Mouse (Mus musculus): Measurements from ENCODE around the gene Eef1akmt2. TPM values are rescaled to one million over a fixed set of nuclear protein-coding genes. Genes with fewer than 3 reads are reported as not detected.

The Eef1akmt2 gene
- polyA plus RNA-seq, 1 experiment, result 38.1 TPM

GRCm38 (mm10) chr7:132784101-132784500 is 68.4 kb downstream of the Eef1akmt2 start:
- Histone ChIP-seq H3K4me1 (ENCODE audit: control insufficient read depth, insufficient read depth, low read length) (0 out of 2 replicates have a peak, but pooled peaks cover 6% of the 10 kb centered on the region), H3K27ac (ENCODE audit: insufficient read depth, low read length) (no peak overlapping the region), H3K4me3 (ENCODE audit: insufficient read depth, low read length) (no peak overlapping the region)
- no peak for TF ChIP-seq CTCF (IDR thresholded peaks at IDR 0.05; ENCODE audit: borderline replicate concordance, insufficient read depth, low read length)
- no peak for TF ChIP-seq POLR2A (IDR thresholded peaks at IDR 0.05; ENCODE audit: low read depth, low read length)

GRCm38 (mm10) chr7:132781850-132782249 is 70.6 kb downstream of the Eef1akmt2 start:
- TF ChIP-seq CTCF (IDR thresholded peaks at IDR 0.05; ENCODE audit: borderline replicate concordance, insufficient read depth, low read length) (no peak), POLR2A (IDR thresholded peaks at IDR 0.05; ENCODE audit: low read depth, low read length) (no peak)
- Histone ChIP-seq H3K27ac (ENCODE audit: insufficient read depth, low read length) (no peak overlapping the region; the same call in 1 of the 2 replicates), H3K4me1 (ENCODE audit: control insufficient read depth, insufficient read depth, low read length) (0 out of 2 replicates have a peak, but pooled peaks cover 6% of the 10 kb centered on the region), H3K4me3 (ENCODE audit: insufficient read depth, low read length) (no peak overlapping the region)

GRCm38 (mm10) chr7:132781130-132781814 is 71.2 kb downstream of the Eef1akmt2 start:
- no peak overlapping the region for H3K4me3 ChIP-seq (ENCODE audit: insufficient read depth, low read length)
- H3K27ac ChIP-seq (ENCODE audit: insufficient read depth, low read length), result no peak overlapping the region
- TF ChIP-seq CTCF (IDR thresholded peaks at IDR 0.05; ENCODE audit: borderline replicate concordance, insufficient read depth, low read length), result no peak
- no peak for TF ChIP-seq POLR2A (IDR thresholded peaks at IDR 0.05; ENCODE audit: low read depth, low read length)
- H3K4me1 ChIP-seq (ENCODE audit: control insufficient read depth, insufficient read depth, low read length), result 0 out of 2 replicates have a peak, but pooled peaks cover 6% of the 10 kb centered on the region

GRCm38 (mm10) chr7:132780611-132781010 is 71.9 kb downstream of the Eef1akmt2 start:
- H3K4me3 ChIP-seq (ENCODE audit: insufficient read depth, low read length), result no peak overlapping the region
- no peak overlapping the region for H3K27ac ChIP-seq (ENCODE audit: insufficient read depth, low read length)
- TF ChIP-seq CTCF (IDR thresholded peaks at IDR 0.05; ENCODE audit: borderline replicate concordance, insufficient read depth, low read length), result no peak
- TF ChIP-seq POLR2A (IDR thresholded peaks at IDR 0.05; ENCODE audit: low read depth, low read length), result no peak
- H3K4me1 ChIP-seq (ENCODE audit: control insufficient read depth, insufficient read depth, low read length), result 0 out of 2 replicates have a peak, but pooled peaks cover 6% of the 10 kb centered on the region

GRCm38 (mm10) chr7:132778630-132779029 is 73.8 kb downstream of the Eef1akmt2 start:
- no peak overlapping the region for H3K4me3 ChIP-seq (ENCODE audit: insufficient read depth, low read length)
- TF ChIP-seq POLR2A (IDR thresholded peaks at IDR 0.05; ENCODE audit: low read depth, low read length) (no peak), CTCF (IDR thresholded peaks at IDR 0.05; ENCODE audit: borderline replicate concordance, insufficient read depth, low read length) (no peak)
- 0 out of 2 replicates have a peak, but pooled peaks cover 6% of the 10 kb centered on the region for H3K4me1 ChIP-seq (ENCODE audit: control insufficient read depth, insufficient read depth, low read length)
- no peak overlapping the region for H3K27ac ChIP-seq (ENCODE audit: insufficient read depth, low read length)

- H3K27ac ChIP-seq (ENCODE audit: insufficient read depth, low read length), result no peak overlapping the region
- no peak for TF ChIP-seq CTCF (IDR thresholded peaks at IDR 0.05; ENCODE audit: borderline replicate concordance, insufficient read depth, low read length)
- no peak for TF ChIP-seq POLR2A (IDR thresholded peaks at IDR 0.05; ENCODE audit: low read depth, low read length)
- H3K4me1 ChIP-seq (ENCODE audit: control insufficient read depth, insufficient read depth, low read length), result 0 out of 2 replicates have a peak, but pooled peaks cover 6% of the 10 kb centered on the region
- H3K4me3 ChIP-seq (ENCODE audit: insufficient read depth, low read length), result no peak overlapping the region
These were observed 74.6 kb downstream of the Eef1akmt2 start for GRCm38 (mm10) chr7:132777728-132778453.

Other genes with a start within 250 kb of the Eef1akmt2 start
- gene Lhpp, start 242.0 kb downstream of the Eef1akmt2 start, polyA plus RNA-seq (2011; ENCODE audit: insufficient read length, low read depth, missing spikeins), result 5.0 and 6.5 TPM in 2 replicates
- gene Fam53b, start 38.8 kb downstream of the Eef1akmt2 start, polyA plus RNA-seq (2011; ENCODE audit: insufficient read length, low read depth, missing spikeins), result 10.3 and 12.5 TPM in 2 replicates
- gene Abraxas2, start 6.6 kb upstream of the Eef1akmt2 start, polyA plus RNA-seq (2011; ENCODE audit: insufficient read length, low read depth, missing spikeins), result 50.1 and 51.8 TPM in 2 replicates
- gene Zranb1, start 78.5 kb upstream of the Eef1akmt2 start, polyA plus RNA-seq (2011; ENCODE audit: insufficient read length, low read depth, missing spikeins), result 24.1 and 24.4 TPM in 2 replicates